Mouse (Mus musculus): ENCODE data around the gene Tmcc1. TPM values are rescaled to one million over a fixed set of nuclear protein-coding genes. Genes with fewer than 3 reads are reported as not detected.

Gene Tmcc1
- 29.9 and 30.6 TPM in 2 replicates for total RNA-seq (2012; rRNA removed)
- 1 to 10 TPM in 1 of 2 experiments, not detected in 1; 9.1 TPM for polyA plus RNA-seq (2012; ENCODE audit: insufficient read depth in 1 of 2, insufficient read length in 2 of 2, low read depth in 1 of 2, low replicate concordance in 2 of 2, missing spikeins in 1 of 2)

- TF ChIP-seq MAX (IDR thresholded peaks at IDR 0.05; ENCODE audit: low read length) (peak; percentile 70), MXI1 (IDR thresholded peaks at IDR 0.05; ENCODE audit: low read depth, low read length) (peak; percentile 62), POLR2AphosphoS2 (IDR thresholded peaks at IDR 0.05; ENCODE audit: low read length) (peak; percentile 78; the same call in 1 of the 2 replicates), POLR2A (IDR thresholded peaks at IDR 0.05; ENCODE audit: control insufficient read depth in 1 of 2, insufficient read depth in 1 of 2, low read depth in 1 of 2, low read length in 2 of 2, poor library complexity in 1 of 2) (peak in 1 of 2 experiments; percentile 93; a peak in 2 of 4 replicates), CHD2 (IDR thresholded peaks at IDR 0.05; ENCODE audit: low read length) (no peak), SIN3A (IDR thresholded peaks at IDR 0.05; ENCODE audit: low read length) (peak; percentile 77), NRF1 (IDR thresholded peaks at IDR 0.05; ENCODE audit: insufficient read depth, low read depth, low read length, poor library complexity, severe bottlenecking) (peak; percentile 93), TCF12 (IDR thresholded peaks at IDR 0.05; ENCODE audit: low read depth, low read length) (peak; percentile 58), ZMIZ1 (IDR thresholded peaks at IDR 0.05; ENCODE audit: low read depth, low read length) (peak; percentile 79; the same call in 1 of the 2 replicates), NELFE (IDR thresholded peaks at IDR 0.05; ENCODE audit: low read depth, low read length) (peak; percentile 82), MAZ (IDR thresholded peaks at IDR 0.05; ENCODE audit: low read depth, low read length) (0 out of 2 replicates have a peak, but pooled peaks have one; percentile 19), RCOR1 (IDR thresholded peaks at IDR 0.05; ENCODE audit: low read depth, low read length) (no peak), USF1 (IDR thresholded peaks at IDR 0.05; ENCODE audit: low read depth, low read length) (peak; percentile 70), ELF1 (IDR thresholded peaks at IDR 0.05; ENCODE audit: low read depth, low read length) (peak; percentile 47), EP300 (IDR thresholded peaks at IDR 0.05; ENCODE audit: low read depth in 1 of 2, low read length in 2 of 2) (no peak), MYC (IDR thresholded peaks at IDR 0.05; ENCODE audit: low read depth, low read length) (peak; percentile 45; the same call in 1 of the 2 replicates)
- Histone ChIP-seq H3K4me1 (ENCODE audit: control insufficient read depth in 1 of 2, insufficient read depth in 2 of 2, low read length in 2 of 2) (peaks cover 0 to 6% of the 10 kb centered on the region in 2 experiments; a peak in 2 of 4 replicates), H3K36me3 (ENCODE audit: control insufficient read depth in 1 of 2, insufficient read depth in 2 of 2, low read length in 2 of 2) (peaks cover 0 to 20% of the 10 kb centered on the region in 2 experiments; a peak in 2 of 4 replicates), H3K27ac (ENCODE audit: control insufficient read depth, low read depth, low read length) (0 out of 2 replicates have a peak within 1 kb of the TSS, but pooled peaks have one; percentile 1), H3K27me3 (ENCODE audit: control insufficient read depth in 1 of 2, insufficient read depth in 2 of 2, low read length in 2 of 2) (no peaks in the 10 kb centered on the region), H3K79me2 (ENCODE audit: control insufficient read depth, insufficient read depth, low read length, poor library complexity) (peaks cover 9% of the 10 kb centered on the region), H3K9me3 (replicated peaks; ENCODE audit: insufficient read depth, low read length) (no peaks in the 10 kb centered on the region), H3K9ac (ENCODE audit: control insufficient read depth, low read depth, low read length, poor library complexity, severe bottlenecking) (peak within 1 kb of the TSS; percentile 91), H3K4me3 (ENCODE audit: control insufficient read depth in 1 of 2, insufficient read depth in 1 of 2, low read depth in 2 of 2, low read length in 2 of 2) (peak within 1 kb of the TSS; percentile 97 to 98)
- peak; percentile 96 for DNase-seq (ENCODE audit: low read depth, low spot score)
Observed at GRCm38 (mm10) chr6:116193394-116194393, at the start of gene Tmcc1. Tmcc1 (minus strand) TSS chr6:116193486.

DNA sequence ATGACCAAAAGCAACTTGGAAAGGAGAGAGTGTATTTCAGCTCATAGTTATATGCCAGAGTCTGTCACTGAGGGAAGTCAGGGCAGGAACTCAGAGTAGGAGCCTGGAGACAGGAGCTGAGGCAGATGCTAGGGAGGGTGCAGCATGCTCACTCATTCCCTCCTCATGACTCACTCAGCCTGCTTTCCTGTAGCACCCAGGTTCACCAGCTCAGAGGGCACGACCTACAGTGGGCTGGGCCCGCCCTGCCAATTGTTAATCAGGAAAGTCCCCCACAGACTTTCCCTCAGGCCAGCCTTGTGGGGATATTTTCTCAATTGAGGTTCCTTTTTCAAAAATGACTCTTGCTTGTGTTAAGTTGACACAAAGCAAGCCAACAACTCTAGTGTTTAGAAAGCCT is 47.1 kb upstream of the Tmcc1 start:
- 0 out of 4 replicates have a peak, but pooled peaks cover 0 to 2% of the 10 kb centered on the region in 2 experiments for H3K36me3 ChIP-seq (ENCODE audit: control insufficient read depth in 1 of 2, insufficient read depth in 2 of 2, low read length in 2 of 2)
- no peaks in the 10 kb centered on the region for H3K27me3 ChIP-seq (ENCODE audit: control insufficient read depth in 1 of 2, insufficient read depth in 2 of 2, low read length in 2 of 2)
- DNase-seq (ENCODE audit: low read depth, low spot score): no peak
- H3K79me2 ChIP-seq (ENCODE audit: control insufficient read depth, insufficient read depth, low read length, poor library complexity): no peaks in the 10 kb centered on the region
- H3K4me3 ChIP-seq (ENCODE audit: control insufficient read depth in 1 of 2, insufficient read depth in 1 of 2, low read depth in 2 of 2, low read length in 2 of 2): no peak overlapping the region
- H3K9me3 ChIP-seq (replicated peaks; ENCODE audit: insufficient read depth, low read length): no peaks in the 10 kb centered on the region
- no peak overlapping the region for H3K9ac ChIP-seq (ENCODE audit: control insufficient read depth, low read depth, low read length, poor library complexity, severe bottlenecking)
- H3K4me1 ChIP-seq (ENCODE audit: control insufficient read depth in 1 of 2, insufficient read depth in 2 of 2, low read length in 2 of 2): no peaks in the 10 kb centered on the region
- H3K27ac ChIP-seq (ENCODE audit: control insufficient read depth, low read depth, low read length): no peak overlapping the region
- TF ChIP-seq ETS1 (IDR thresholded peaks at IDR 0.05; ENCODE audit: low read depth, low read length) (no peak), MAX (IDR thresholded peaks at IDR 0.05; ENCODE audit: low read length) (no peak), GABPA (IDR thresholded peaks at IDR 0.05; ENCODE audit: low read depth, low read length) (no peak), ZNF384 (IDR thresholded peaks at IDR 0.05; ENCODE audit: low read depth, low read length) (no peak), TAL1 (IDR thresholded peaks at IDR 0.05; ENCODE audit: low read length) (no peak), CHD2 (IDR thresholded peaks at IDR 0.05; ENCODE audit: low read length) (no peak), ZC3H11A (IDR thresholded peaks at IDR 0.05; ENCODE audit: low read depth, low read length) (no peak), JUND (IDR thresholded peaks at IDR 0.05; ENCODE audit: low read depth, low read length) (no peak), BHLHE40 (IDR thresholded peaks at IDR 0.05; ENCODE audit: borderline replicate concordance, low read depth, low read length) (no peak), SMC3 (IDR thresholded peaks at IDR 0.05; ENCODE audit: low read depth, low read length) (no peak), UBTF (IDR thresholded peaks at IDR 0.05; ENCODE audit: borderline replicate concordance, insufficient read depth, low read depth, low read length) (no peak), GATA1 (IDR thresholded peaks at IDR 0.05; ENCODE audit: low read depth, low read length) (no peak), POLR2AphosphoS2 (IDR thresholded peaks at IDR 0.05; ENCODE audit: low read length) (no peak), ELF1 (IDR thresholded peaks at IDR 0.05; ENCODE audit: low read depth, low read length) (no peak), MEF2A (IDR thresholded peaks at IDR 0.05; ENCODE audit: extremely low read depth, insufficient replicate concordance, low read depth, low read length, poor library complexity, severe bottlenecking) (no peak), CTCF (IDR thresholded peaks at IDR 0.05 in 2 of 3, conservative IDR thresholded peaks at IDR 0.05 in 1 of 3; ENCODE audit: control insufficient read depth in 1 of 3, insufficient read depth in 1 of 3, low read depth in 2 of 3, low read length in 3 of 3, poor library complexity in 1 of 3, severe bottlenecking in 1 of 3) (no peak), NRF1 (IDR thresholded peaks at IDR 0.05; ENCODE audit: insufficient read depth, low read depth, low read length, poor library complexity, severe bottlenecking) (no peak)

All from MEL (cell line).